Mouse (Mus musculus): ENCODE results near the gene Nid2.

- TF ChIP-seq CTCF (IDR thresholded peaks at IDR 0.05) (no peak), POLR2A (IDR thresholded peaks at IDR 0.05; ENCODE audit: insufficient read depth, low read depth, low read length) (no peak)
Measured at GRCm38 (mm10) chr14:19763527-19763926, 12.5 kb downstream of the Nid2 start.

Measured in heart, adult 2 months (tissue).